Mouse (Mus musculus): ENCODE measurements around the gene Krt79. TPM values are rescaled to one million over a fixed set of nuclear protein-coding genes. Genes with fewer than 3 reads are reported as not detected.

Gene Krt79
- polyA plus RNA-seq, 1 experiment from 2014 or later, result not detected

DNA sequence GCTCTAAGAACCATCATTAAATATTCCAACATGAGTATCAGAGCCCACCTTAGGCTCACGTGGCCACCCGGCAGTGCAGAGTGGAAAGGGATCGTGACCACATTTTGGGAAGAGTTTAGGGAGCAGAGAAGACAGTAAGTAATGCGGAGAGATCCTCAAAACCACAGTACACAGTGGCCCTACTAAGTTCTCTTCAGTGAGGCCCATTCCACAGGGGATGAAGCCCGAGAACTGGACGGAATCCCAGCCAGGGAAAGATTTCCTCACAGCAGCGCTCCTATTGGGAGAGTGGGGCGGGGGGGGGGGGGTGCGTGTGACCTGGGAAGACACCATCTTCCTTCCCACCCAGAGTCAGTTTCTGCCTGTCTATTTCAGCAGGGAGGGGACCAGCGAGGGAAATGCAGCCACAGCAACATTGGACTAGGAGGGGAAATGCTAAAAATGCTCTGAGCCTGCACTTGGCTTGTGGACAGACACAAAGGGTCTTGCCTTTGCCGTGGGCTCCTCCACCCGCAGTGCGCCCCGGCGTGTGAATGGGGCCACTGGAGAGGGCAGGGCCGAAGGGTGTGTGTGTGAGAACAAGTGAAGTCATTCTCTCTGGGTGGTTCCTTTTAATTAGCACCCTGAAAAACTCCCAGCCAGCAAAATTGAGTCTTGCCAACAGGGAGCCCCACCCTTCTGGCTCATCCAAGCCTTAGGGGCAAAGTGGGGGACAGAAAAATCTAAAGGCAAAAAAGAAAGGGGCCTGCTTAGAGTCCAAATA, 34.1 kb upstream of the Krt79 start:
- no peaks in the 10 kb centered on the region for H3K9me3 ChIP-seq (replicated peaks)
- peaks cover 15% of the 10 kb centered on the region; the same call in 1 of the 2 replicates for H3K27me3 ChIP-seq
- WGBS (ENCODE audit: insufficient replicate concordance), result 58% methylated on average over 16 of the region's 16 CpGs
- no peak overlapping the region for H3K4me3 ChIP-seq (replicated peaks)
- ATAC-seq (ENCODE audit: low read depth) (no peak), DNase-seq (no peak)
- H3K4me1 ChIP-seq (replicated peaks), result peaks cover 56% of the 10 kb centered on the region
- peak overlapping the region; percentile 26 for H3K4me2 ChIP-seq
- peak overlapping the region; percentile 34; the same call in 1 of the 2 replicates for H3K9ac ChIP-seq
- H3K27ac ChIP-seq, result peak overlapping the region; percentile 83; the same call in 1 of the 2 replicates
- no peaks in the 10 kb centered on the region for H3K36me3 ChIP-seq

DNA sequence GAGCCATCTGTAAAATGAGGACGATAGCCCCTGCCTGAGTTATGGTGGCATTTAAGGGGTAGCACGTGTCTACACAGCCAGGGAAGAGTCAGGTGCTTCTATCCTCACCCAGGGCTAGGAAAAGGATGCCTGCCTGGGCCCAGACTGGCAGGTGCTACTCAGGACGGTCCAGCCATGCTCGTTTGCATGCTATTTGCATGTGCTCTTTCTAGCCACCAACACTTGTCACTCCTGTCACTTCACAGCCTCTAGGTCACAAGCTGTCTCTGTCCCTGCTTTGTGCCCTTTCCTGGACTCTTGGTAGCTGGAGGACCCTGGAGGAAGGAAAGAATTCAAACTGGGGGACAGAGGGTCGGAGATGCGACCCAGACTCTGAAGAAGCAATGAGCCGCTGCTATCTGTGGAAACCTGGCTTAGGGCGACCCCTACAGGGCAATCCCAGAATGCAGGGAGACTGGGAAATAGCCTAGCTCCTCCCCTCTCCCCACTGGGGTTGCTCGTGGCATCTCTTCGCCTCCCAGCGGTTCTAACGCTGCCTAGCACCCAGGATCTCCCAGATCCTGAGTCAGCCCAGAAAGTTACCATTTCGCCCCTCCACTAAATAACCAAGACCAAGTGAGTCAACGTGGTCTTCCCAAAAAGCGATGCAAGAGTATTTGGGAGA, 33.4 kb upstream of the Krt79 start:
- Histone ChIP-seq H3K4me2 (no peak overlapping the region), H3K27me3 (peaks cover 15% of the 10 kb centered on the region; the same call in 1 of the 2 replicates), H3K4me3 (replicated peaks) (no peak overlapping the region), H3K9ac (no peak overlapping the region), H3K4me1 (replicated peaks) (peaks cover 50% of the 10 kb centered on the region), H3K9me3 (replicated peaks) (no peaks in the 10 kb centered on the region), H3K36me3 (no peaks in the 10 kb centered on the region), H3K27ac (no peak overlapping the region)
- ATAC-seq (ENCODE audit: low read depth) (no peak), DNase-seq (peak; percentile 85)
- WGBS (ENCODE audit: insufficient replicate concordance), result 14% methylated on average over 15 of the region's 15 CpGs

DNA sequence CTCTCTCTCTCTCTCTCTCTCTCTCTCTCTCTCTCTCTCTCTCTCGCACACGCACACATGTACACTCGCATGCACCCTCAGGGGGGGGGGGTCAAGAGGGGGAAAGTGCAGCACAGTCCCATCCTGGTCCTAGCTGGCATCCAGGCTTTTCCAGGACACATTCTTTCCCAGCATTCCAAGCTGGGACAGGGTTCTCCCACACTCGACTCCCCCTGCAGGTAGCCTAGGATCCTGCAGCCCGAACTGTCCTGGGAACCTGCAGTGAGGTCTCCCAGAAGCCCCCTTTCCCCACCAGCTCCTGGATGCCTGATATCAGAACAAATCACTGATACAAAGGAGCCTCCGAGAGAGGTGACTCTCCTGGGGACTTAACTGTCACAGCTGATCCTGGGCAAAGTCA, 30.4 kb upstream of the Krt79 start:
- H3K27ac ChIP-seq, result no peak overlapping the region

DNA sequence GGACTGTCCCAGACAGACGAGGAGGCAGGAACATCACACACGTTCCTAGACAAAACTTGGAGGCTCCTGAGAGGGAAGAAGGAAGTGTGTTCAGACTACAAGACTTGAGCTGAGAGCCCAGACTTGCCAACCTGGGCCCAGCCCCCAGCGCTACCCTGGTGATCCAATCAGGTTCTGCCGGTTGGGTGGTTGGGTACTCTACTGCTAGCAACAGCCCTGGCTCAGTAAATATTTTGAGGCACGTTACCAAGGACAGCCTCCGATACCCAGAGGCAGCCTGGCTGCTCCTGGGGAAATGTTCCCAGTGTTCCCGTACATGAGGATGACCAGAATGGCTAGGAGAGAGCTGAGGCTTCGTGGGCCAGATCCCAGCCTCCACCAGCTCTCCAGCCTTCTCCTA, 26.7 kb upstream of the Krt79 start:
- no peaks in the 10 kb centered on the region for H3K9me3 ChIP-seq (replicated peaks)
- WGBS (ENCODE audit: insufficient replicate concordance), result 56% methylated on average over 8 of the region's 8 CpGs

More for the DNA sequence above, 30.4 kb upstream of the Krt79 start:
- H3K4me3 ChIP-seq (replicated peaks), result no peak overlapping the region
- H3K36me3 ChIP-seq, result no peaks in the 10 kb centered on the region
- no peak for DNase-seq
- H3K4me2 ChIP-seq, result no peak overlapping the region
- H3K9ac ChIP-seq, result no peak overlapping the region
- no peaks in the 10 kb centered on the region for H3K9me3 ChIP-seq (replicated peaks)
- H3K4me1 ChIP-seq (replicated peaks), result peaks cover 20% of the 10 kb centered on the region
- WGBS (ENCODE audit: insufficient replicate concordance), result 11% methylated on average over 3 of the region's 6 CpGs
- peaks cover 15% of the 10 kb centered on the region; the same call in 1 of the 2 replicates for H3K27me3 ChIP-seq
- no peak for ATAC-seq (ENCODE audit: low read depth)

DNA sequence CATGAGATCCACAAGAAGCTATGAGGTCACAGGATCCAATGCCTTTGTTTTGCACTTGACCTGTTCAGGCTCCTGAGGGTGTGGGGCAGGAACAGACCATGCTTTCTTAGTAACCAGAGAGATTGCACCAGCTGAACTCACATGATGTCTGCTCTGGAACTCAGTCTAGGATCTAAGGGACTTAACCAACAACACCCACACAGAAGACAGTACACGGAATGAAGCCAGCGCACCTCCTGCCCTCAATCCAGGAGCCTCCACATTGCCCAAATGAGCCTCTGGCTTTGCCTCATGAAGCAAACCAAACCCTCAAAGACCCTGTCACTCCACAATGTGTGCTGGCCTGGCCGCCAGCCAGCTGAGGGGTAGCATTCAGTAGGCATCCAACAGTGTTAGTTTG, 18.8 kb upstream of the Krt79 start:
- no peaks in the 10 kb centered on the region for H3K27me3 ChIP-seq
- ATAC-seq (ENCODE audit: low read depth) (no peak), DNase-seq (no peak)
- WGBS (ENCODE audit: insufficient replicate concordance), result 68% methylated on average over 3 of the region's 3 CpGs
- no peaks in the 10 kb centered on the region for H3K4me1 ChIP-seq (replicated peaks)
- no peaks in the 10 kb centered on the region for H3K9me3 ChIP-seq (replicated peaks)
- H3K36me3 ChIP-seq, result no peaks in the 10 kb centered on the region
- no peak overlapping the region for H3K4me3 ChIP-seq (replicated peaks)
- no peak overlapping the region for H3K27ac ChIP-seq
- H3K4me2 ChIP-seq, result no peak overlapping the region
- no peak overlapping the region for H3K9ac ChIP-seq

More for the DNA sequence above, 26.7 kb upstream of the Krt79 start:
- H3K4me2 ChIP-seq, result no peak overlapping the region
- no peaks in the 10 kb centered on the region for H3K4me1 ChIP-seq (replicated peaks)
- H3K27me3 ChIP-seq, result peaks cover 8% of the 10 kb centered on the region; the same call in 1 of the 2 replicates
- no peak overlapping the region for H3K4me3 ChIP-seq (replicated peaks)
- H3K27ac ChIP-seq, result no peak overlapping the region
- no peaks in the 10 kb centered on the region for H3K36me3 ChIP-seq
- DNase-seq (no peak), ATAC-seq (ENCODE audit: low read depth) (no peak)
- H3K9ac ChIP-seq, result no peak overlapping the region

DNA sequence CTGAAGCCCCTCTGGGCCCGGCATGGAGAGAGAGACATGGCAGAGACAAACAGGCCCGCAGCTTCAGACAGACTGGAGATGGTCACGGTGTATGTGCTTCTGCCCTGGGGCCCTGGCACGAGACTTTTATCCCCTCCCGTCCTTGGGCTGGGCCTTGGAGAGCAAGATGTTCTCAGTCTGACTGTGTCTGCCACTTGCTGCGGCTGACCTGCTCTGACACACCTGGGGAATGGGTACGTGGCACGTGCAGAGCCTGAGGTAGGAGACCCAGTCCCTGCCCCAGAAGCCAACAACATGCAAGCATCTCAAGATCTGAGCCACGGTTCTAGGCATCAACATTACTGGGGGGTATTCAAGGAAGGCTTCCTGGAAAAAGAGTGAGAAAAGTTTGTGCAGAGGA, 14.1 kb upstream of the Krt79 start, which contains the start of gene Krt78:
Gene Krt78 (minus strand): TSS at position 101 of the 400 bp plus-strand sequence.
- no peaks in the 10 kb centered on the region for H3K36me3 ChIP-seq
- H3K4me3 ChIP-seq (replicated peaks), result no peak within 1 kb of the TSS
- DNase-seq (no peak), ATAC-seq (ENCODE audit: low read depth) (no peak)
- no peak within 1 kb of the TSS for H3K27ac ChIP-seq
- H3K4me1 ChIP-seq (replicated peaks), result no peaks in the 10 kb centered on the region
- no peaks in the 10 kb centered on the region for H3K9me3 ChIP-seq (replicated peaks)
- H3K9ac ChIP-seq, result no peak within 1 kb of the TSS
- H3K27me3 ChIP-seq, result no peaks in the 10 kb centered on the region
- H3K4me2 ChIP-seq, result no peak within 1 kb of the TSS
- whole genome bisulfite sequencing (ENCODE audit: insufficient replicate concordance), result 61% methylated on average over 9 of the region's 9 CpGs

DNA sequence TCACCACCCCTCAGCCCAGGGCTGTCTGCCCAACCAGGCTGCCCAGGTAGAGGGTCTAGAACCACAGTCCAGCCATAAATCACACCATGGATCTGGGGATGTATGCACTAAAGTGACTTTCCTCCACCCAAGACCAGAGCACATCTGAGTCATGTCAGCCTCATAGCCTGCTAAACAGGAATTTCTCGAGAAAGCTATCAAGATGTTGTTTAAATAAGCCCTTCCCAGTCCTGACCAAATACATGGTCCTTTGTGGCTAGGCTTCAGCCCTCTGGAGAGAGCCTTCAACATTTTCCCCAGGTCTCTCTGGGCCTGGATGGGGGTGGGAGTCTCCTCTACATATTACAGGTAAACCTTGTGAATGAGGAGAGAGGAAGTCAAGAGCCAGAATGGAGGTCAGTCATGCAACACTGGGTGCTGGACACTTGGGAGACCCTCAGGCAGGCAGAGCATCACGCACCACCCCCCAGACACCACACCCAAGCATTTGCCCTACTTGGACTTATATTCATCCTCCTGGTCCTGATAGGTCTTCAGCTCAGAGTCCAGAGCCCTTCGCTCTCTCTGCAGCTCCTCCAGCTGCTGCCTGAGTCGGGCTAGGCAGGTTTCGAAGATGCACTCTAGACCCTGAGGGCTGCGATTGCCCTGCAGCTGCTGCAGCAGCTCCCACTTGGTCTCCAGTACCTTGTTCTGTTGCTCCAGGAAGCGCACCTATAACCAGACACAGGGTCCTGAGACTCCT, 12.8 kb upstream of the Krt79 start:
- Histone ChIP-seq H3K9ac (no peak overlapping the region), H3K36me3 (no peaks in the 10 kb centered on the region), H3K4me1 (replicated peaks) (no peaks in the 10 kb centered on the region), H3K4me3 (replicated peaks) (no peak overlapping the region), H3K9me3 (replicated peaks) (no peaks in the 10 kb centered on the region), H3K27me3 (no peaks in the 10 kb centered on the region), H3K27ac (no peak overlapping the region), H3K4me2 (no peak overlapping the region)
- ATAC-seq (ENCODE audit: low read depth) (no peak), DNase-seq (no peak)
- WGBS (ENCODE audit: insufficient replicate concordance), result 57% methylated on average over 7 of the region's 7 CpGs

DNA sequence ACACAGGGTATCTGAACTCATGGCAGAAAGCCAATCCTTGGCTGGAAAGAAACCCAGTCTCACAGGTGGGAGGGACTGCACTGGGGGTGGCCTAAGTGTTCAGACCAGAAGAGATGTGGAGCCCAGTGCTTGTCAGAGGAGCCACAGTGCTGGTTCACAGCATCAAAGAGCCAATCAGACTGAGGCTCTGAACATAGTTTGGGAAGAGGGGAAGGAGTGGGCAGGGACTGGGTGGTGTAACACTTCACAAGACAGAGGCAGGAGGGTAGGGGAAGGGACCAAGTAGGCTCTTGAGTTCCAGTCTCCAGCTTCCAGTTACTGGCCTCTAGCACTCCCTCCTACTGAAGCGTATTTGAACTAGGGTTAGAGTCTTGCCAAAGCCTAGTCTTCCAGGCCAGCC, 5.3 kb upstream of the Krt79 start:
- Histone ChIP-seq H3K4me1 (replicated peaks) (no peaks in the 10 kb centered on the region), H3K27ac (no peak overlapping the region), H3K4me2 (no peak overlapping the region), H3K9ac (no peak overlapping the region), H3K9me3 (replicated peaks) (no peaks in the 10 kb centered on the region), H3K27me3 (no peaks in the 10 kb centered on the region), H3K36me3 (no peaks in the 10 kb centered on the region), H3K4me3 (replicated peaks) (no peak overlapping the region)
- WGBS (ENCODE audit: insufficient replicate concordance), result 55% methylated on average over 1 of the region's 1 CpGs
- DNase-seq (no peak), ATAC-seq (ENCODE audit: low read depth) (no peak)

DNA sequence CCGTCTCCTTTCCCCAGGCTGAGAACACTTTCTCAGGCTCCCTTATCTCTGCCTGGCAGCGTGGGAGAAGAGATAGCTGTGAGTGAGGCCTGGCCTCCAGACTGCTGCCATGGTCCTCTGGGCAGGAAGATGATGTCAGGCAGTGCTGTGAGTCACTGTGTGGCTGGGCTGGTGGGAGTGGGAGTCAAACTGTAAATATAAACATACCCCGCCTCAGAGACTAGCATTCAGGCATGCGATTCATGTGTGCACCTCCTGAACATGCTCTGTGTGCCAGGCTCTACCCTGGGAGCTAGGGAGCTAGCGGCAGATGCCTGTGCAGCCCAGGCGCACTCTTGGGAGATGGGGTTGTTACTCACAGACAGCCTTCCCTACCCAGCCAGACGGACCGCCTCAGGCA, 1.8 kb upstream of the Krt79 start:
- 39% methylated on average over 8 of the region's 8 CpGs for WGBS (ENCODE audit: insufficient replicate concordance)
- Histone ChIP-seq H3K4me2 (no peak overlapping the region), H3K27me3 (no peaks in the 10 kb centered on the region), H3K4me1 (replicated peaks) (no peaks in the 10 kb centered on the region), H3K9me3 (replicated peaks) (no peaks in the 10 kb centered on the region), H3K9ac (no peak overlapping the region), H3K4me3 (replicated peaks) (no peak overlapping the region), H3K27ac (no peak overlapping the region), H3K36me3 (no peaks in the 10 kb centered on the region)
- ATAC-seq (ENCODE audit: low read depth), result no peak
- no peak for DNase-seq

DNA sequence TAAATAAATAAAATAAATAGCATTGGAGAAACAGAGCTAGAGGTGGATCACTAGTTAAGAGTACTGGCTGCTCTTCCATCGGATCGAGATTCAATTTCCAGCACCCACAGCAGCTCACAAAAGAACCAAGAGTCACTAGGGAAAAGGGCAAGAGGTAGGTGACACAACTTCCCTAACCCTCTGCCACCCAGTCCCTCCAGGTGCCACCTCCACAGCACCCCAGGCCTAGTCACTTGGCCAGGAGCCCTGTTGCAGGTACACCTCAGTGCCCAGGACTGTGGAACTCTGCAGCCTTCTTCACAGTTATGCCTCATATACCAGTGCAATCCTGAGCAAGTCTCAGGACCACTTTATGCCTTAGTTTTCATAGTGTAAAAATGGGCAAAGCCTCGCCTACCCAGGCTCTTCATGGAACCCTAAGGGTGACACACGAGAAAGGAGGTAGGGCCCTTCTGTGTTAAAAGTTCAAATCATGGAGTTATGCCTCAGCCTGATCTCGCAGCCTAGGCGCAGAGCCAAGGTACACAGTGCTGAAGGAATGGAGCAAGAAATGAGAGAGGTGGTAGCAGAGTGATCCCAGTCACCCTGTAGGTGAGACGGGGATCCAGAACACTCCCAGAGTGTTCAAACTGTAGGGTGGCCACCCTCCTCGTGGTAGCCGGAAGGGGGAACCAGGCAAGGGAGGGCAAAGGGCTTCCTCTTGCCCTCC, 1.4 kb downstream of the Krt79 start:
- Histone ChIP-seq H3K4me3 (replicated peaks) (no peak overlapping the region), H3K9ac (no peak overlapping the region), H3K27me3 (no peaks in the 10 kb centered on the region), H3K4me1 (replicated peaks) (no peaks in the 10 kb centered on the region), H3K9me3 (replicated peaks) (no peaks in the 10 kb centered on the region), H3K4me2 (no peak overlapping the region), H3K36me3 (no peaks in the 10 kb centered on the region), H3K27ac (no peak overlapping the region)
- WGBS (ENCODE audit: insufficient replicate concordance), result 63% methylated on average over 9 of the region's 9 CpGs
- no peak for ATAC-seq (ENCODE audit: low read depth)
- DNase-seq, result no peak

DNA sequence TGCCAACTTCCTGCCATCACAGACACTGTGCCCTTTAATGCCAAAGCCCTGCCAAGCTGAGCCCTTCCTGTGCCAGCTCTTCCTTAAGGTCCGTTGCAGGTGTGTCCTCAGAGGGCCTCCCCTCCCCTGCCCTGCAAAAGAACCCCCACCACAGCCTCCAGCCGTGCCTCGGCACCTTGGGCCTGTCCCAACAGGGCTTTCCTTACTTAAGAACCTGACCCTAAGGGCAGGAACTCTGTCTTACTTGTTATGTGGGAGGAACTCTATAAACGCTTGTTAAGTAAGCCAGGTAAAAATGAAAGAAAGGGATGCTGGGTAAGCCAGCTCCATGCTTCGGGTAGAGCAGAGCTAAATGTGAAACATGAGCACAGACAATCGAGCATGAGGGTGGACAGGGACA, 7.1 kb downstream of the Krt79 start:
- H3K4me2 ChIP-seq, result no peak overlapping the region
- H3K27me3 ChIP-seq, result peaks cover 43% of the 10 kb centered on the region
- ATAC-seq (ENCODE audit: low read depth) (no peak), DNase-seq (no peak)
- H3K36me3 ChIP-seq, result no peaks in the 10 kb centered on the region
- WGBS (ENCODE audit: insufficient replicate concordance), result 48% methylated on average over 6 of the region's 6 CpGs
- H3K27ac ChIP-seq, result no peak overlapping the region
- H3K9ac ChIP-seq, result no peak overlapping the region
- no peaks in the 10 kb centered on the region for H3K9me3 ChIP-seq (replicated peaks)
- no peak overlapping the region for H3K4me3 ChIP-seq (replicated peaks)
- peaks cover 10% of the 10 kb centered on the region; the same call in 1 of the 2 replicates for H3K4me1 ChIP-seq (replicated peaks)

Data from liver, embryonic 13.5 days (tissue).